Mouse (Mus musculus): ENCODE measurements at regions not wholly inside any gene's neighbourhood (a gene's known extent, or its start where the extent isn't known, plus 50 kb on each side); places are given as distances from the start of the nearest gene placed in this dataset.
A peak's percentile ranks its signal among the peaks of the same experiment; 100 is the strongest.

DNA sequence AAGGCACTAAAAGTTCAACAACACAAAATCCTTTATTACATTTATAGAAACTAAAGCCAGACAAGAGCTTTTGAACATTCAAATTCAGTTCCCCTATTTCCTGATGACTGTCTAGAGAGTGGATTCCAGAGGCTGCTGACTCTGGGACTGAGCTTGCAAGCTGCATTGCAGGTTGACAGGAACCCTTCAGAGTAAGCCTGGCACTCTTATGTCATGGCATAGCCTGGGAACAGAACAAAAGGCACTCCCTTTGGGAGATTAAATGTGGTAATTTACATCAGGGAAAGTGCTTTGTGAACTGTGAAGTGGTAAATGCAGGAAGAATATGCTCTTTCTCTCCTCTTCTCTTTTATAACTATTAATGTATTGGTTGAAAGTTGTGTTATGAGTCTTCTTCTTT lies 847.3 kb downstream of the Bcl11a start:
- Histone ChIP-seq H3K4me2 (no peak overlapping the region), H3K9me3 (replicated peaks) (no peaks in the 10 kb centered on the region), H3K9ac (no peak overlapping the region), H3K27ac (no peak overlapping the region), H3K36me3 (no peaks in the 10 kb centered on the region), H3K4me3 (replicated peaks) (no peak overlapping the region), H3K4me1 (no peaks in the 10 kb centered on the region), H3K27me3 (no peaks in the 10 kb centered on the region)
- ATAC-seq (replicated peaks; ENCODE audit: low FRiP score) = no peak

DNA sequence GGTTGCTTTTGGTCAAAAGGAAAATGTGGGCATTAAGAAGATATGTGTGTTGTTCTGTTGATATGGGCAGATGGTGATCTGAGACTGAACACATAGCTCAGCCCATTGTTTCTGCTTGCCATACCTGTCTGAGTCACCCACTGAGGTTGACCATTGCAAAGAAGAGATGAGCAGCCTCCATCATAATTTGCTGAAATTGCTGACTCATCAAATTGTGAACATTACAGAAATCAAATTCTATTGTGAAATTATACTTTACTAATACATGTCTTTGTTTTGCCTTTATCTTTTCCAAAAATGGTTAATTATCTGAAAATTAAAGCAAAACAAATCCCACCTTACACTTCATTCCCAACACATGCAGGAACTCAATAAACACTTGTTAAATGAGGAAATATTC lies 865.8 kb downstream of the Bcl11a start:
- no peak overlapping the region for H3K4me2 ChIP-seq
- H3K9me3 ChIP-seq (replicated peaks) = no peaks in the 10 kb centered on the region
- no peak overlapping the region for H3K4me3 ChIP-seq (replicated peaks)
- H3K36me3 ChIP-seq = no peaks in the 10 kb centered on the region
- no peak for ATAC-seq (replicated peaks; ENCODE audit: low FRiP score)
- H3K9ac ChIP-seq = no peak overlapping the region
- no peaks in the 10 kb centered on the region for H3K27me3 ChIP-seq
- no peak overlapping the region for H3K27ac ChIP-seq
- no peaks in the 10 kb centered on the region for H3K4me1 ChIP-seq

DNA sequence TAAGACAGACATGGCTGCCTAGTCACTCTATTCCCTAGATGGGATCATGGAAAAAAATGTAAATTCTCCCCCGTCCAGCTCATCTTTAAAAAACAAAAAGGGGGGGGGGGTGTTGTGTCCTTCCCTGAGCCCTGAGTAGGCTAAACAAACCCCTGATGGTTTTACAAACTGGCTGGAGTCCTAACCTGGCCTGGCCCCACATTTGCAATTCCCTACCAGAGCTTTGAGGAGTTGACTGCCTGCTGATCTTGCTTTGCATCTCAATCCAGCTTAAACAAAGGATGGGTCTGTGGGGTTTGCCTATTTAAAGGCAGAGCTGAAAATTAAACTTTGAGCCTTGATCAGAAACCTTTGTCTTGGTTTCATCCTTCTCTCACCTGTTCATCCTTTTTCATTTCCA lies 873.3 kb downstream of the Bcl11a start:
- H3K9me3 ChIP-seq (replicated peaks) = no peaks in the 10 kb centered on the region
- ATAC-seq (replicated peaks; ENCODE audit: low FRiP score) = no peak
- H3K36me3 ChIP-seq = no peaks in the 10 kb centered on the region
- H3K4me2 ChIP-seq = no peak overlapping the region
- no peak overlapping the region for H3K9ac ChIP-seq
- no peak overlapping the region for H3K27ac ChIP-seq
- H3K27me3 ChIP-seq = no peaks in the 10 kb centered on the region
- 84% methylated on average over 1 of the region's 1 CpGs for WGBS
- no peaks in the 10 kb centered on the region for H3K4me1 ChIP-seq
- no peak overlapping the region for H3K4me3 ChIP-seq (replicated peaks)

DNA sequence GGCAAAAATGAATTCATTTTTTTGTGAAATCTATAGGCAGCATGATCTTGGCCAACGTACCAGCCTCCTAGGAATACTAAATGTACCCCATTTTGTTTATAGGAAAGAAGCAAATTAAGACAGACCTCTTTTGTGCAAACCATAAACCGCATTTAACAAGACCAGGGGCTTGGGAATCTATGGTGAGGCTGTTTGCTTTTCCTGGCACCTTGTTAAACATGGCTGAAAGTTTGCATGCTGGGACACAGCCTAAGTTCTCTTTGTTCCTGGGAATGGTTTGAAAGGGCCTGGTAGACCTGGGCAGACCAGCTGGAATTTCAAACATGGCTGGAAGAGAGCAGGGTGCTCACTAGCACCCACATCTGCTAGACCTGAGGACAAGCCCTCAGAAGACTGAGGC lies 894.5 kb downstream of the Bcl11a start:
- Histone ChIP-seq H3K36me3 (no peaks in the 10 kb centered on the region), H3K9ac (no peak overlapping the region), H3K4me2 (no peak overlapping the region), H3K4me1 (no peaks in the 10 kb centered on the region), H3K9me3 (replicated peaks) (no peaks in the 10 kb centered on the region), H3K27ac (no peak overlapping the region), H3K27me3 (no peaks in the 10 kb centered on the region), H3K4me3 (replicated peaks) (no peak overlapping the region)
- no peak for ATAC-seq (replicated peaks; ENCODE audit: low FRiP score)
- WGBS = 78% methylated on average over 2 of the region's 2 CpGs

DNA sequence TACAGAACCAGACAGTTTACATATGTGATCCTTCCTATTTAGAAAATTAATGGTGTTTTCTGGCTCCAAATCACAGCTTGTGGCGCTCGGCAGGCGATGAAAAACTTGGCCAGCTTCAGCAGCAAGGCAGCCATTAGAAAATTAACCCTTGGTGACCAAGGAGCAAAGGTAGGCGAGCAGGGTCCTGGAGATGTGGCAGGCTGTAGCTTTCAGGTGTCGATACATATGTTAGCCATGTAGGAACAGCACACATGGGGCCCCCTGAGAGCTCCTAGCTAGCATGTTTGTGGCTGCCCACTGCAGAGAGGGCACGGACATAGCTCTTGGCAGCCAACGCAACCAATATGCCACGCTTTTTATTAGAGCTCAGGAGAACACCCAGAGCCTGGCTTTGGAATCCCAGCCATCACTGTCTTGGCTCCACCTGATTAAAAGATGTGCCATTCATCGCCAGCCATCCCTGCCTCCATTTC lies 902.4 kb downstream of the Bcl11a start:
- Histone ChIP-seq H3K36me3 (no peaks in the 10 kb centered on the region), H3K9ac (no peak overlapping the region), H3K9me3 (replicated peaks) (no peaks in the 10 kb centered on the region), H3K4me1 (no peaks in the 10 kb centered on the region), H3K4me2 (no peak overlapping the region), H3K27me3 (0 out of 2 replicates have a peak, but pooled peaks cover 3% of the 10 kb centered on the region), H3K4me3 (replicated peaks) (no peak overlapping the region), H3K27ac (no peak overlapping the region)
- no peak for ATAC-seq (replicated peaks; ENCODE audit: low FRiP score)
- WGBS = 68% methylated on average over 9 of the region's 9 CpGs

DNA sequence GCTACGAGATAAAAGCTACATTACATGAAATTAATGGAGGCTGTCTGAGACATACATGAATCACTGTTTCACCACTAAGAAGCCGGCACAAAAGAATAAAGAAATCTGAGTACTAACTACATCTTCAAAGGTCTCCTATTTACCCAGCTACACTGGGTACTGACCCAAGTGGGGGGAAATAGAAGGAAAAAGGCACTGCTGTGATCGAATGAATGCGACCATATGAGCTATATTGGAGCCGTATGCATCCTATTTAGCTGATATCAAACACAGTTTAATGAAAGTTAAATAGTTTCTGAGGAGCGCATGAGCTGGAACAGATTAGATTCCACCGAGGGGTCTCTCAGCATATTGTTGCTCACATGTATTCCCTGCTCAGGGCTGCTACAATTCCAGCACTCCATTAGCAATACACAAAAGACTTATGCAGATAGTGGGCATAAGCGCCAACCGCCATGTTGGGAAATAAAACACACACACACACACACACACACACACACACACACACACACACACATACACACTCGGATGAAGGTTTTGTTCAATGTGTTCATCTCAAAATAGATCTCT lies 905.3 kb downstream of the Bcl11a start:
- Histone ChIP-seq H3K4me2 (no peak overlapping the region), H3K4me1 (no peaks in the 10 kb centered on the region), H3K9ac (no peak overlapping the region), H3K4me3 (replicated peaks) (no peak overlapping the region), H3K36me3 (no peaks in the 10 kb centered on the region), H3K27ac (no peak overlapping the region), H3K9me3 (replicated peaks) (no peaks in the 10 kb centered on the region), H3K27me3 (no peaks in the 10 kb centered on the region)
- no peak for ATAC-seq (replicated peaks; ENCODE audit: low FRiP score)
- WGBS = 71% methylated on average over 10 of the region's 10 CpGs

DNA sequence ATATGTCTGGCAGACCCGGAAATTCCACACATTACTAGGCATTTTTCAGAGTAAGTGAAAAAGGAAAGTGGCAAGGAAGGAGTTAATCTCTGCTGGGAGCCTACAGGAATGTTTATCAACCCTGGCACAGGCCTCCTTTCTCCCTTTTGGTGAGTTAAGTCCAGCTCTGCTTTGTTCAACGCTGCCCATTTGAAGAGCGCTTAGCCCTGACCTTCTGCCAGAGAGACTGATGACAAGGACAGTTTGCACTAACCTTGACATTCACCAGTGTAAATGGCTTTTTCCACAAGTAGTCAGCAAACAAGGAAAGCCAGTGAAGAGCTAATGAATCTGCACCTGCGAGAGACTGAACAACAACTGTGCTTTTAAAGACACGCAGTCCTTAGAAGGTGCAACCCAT lies 927.6 kb downstream of the Bcl11a start:
- H3K27me3 ChIP-seq = no peaks in the 10 kb centered on the region
- no peak overlapping the region for H3K27ac ChIP-seq
- H3K9me3 ChIP-seq (replicated peaks) = no peaks in the 10 kb centered on the region
- H3K9ac ChIP-seq = no peak overlapping the region
- 35% methylated on average over 5 of the region's 5 CpGs for WGBS
- no peaks in the 10 kb centered on the region for H3K36me3 ChIP-seq
- H3K4me3 ChIP-seq (replicated peaks) = no peak overlapping the region
- H3K4me1 ChIP-seq = 0 out of 2 replicates have a peak, but pooled peaks cover 2% of the 10 kb centered on the region
- no peak overlapping the region for H3K4me2 ChIP-seq
- ATAC-seq (replicated peaks; ENCODE audit: low FRiP score) = no peak

DNA sequence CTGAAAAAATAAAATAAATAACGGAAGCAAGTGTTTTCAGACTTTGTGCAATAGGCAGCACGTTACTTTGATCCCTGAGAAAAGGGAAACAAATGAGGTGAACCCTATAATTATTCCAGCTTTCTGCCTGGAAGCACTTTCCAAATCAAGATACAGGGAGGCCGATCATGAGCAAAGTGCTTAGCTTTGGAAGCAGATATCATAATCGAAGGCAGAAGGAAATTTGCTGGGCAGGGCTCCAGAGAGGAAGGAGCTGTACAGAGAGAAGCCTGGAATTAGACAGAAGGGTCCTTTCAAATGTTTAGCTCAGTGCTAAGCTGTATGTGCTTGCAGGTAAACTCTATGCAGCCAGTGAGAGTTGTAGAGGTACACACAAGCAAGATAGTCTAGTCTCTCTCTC lies 948.9 kb downstream of the Bcl11a start:
- Histone ChIP-seq H3K36me3 (no peaks in the 10 kb centered on the region), H3K4me1 (no peaks in the 10 kb centered on the region), H3K9me3 (replicated peaks) (no peaks in the 10 kb centered on the region), H3K27me3 (no peaks in the 10 kb centered on the region), H3K9ac (no peak overlapping the region), H3K4me3 (replicated peaks) (no peak overlapping the region), H3K4me2 (no peak overlapping the region), H3K27ac (no peak overlapping the region)
- no peak for ATAC-seq (replicated peaks; ENCODE audit: low FRiP score)
- WGBS = 63% methylated on average over 4 of the region's 4 CpGs

DNA sequence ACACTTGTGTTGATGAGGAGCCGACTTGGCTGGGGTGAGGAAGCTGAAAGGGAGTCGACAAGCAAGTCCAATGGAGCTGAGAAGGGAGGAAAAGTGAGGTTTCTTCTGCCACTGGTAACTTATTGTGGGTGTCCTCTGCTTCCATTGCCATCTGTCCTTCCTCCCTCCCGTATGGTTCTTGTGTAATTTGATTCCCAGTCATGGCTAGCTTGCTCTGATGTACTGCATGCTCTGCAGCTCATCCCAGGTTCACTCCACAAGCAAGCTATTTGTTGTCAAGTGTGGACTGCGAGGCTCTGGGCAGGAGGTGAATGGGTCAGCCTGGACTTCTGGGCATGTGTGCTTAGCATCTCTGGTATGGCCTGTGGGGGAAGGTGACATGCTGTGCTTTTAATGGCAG lies 963.1 kb downstream of the Bcl11a start:
- ATAC-seq (replicated peaks; ENCODE audit: low FRiP score) = peak; percentile 79
- no peak overlapping the region for H3K4me2 ChIP-seq
- H3K4me1 ChIP-seq = 0 out of 2 replicates have a peak, but pooled peaks cover 3% of the 10 kb centered on the region
- no peaks in the 10 kb centered on the region for H3K27me3 ChIP-seq
- H3K36me3 ChIP-seq = no peaks in the 10 kb centered on the region
- H3K9me3 ChIP-seq (replicated peaks) = no peaks in the 10 kb centered on the region
- H3K4me3 ChIP-seq (replicated peaks) = no peak overlapping the region
- H3K9ac ChIP-seq = no peak overlapping the region
- 23% methylated on average over 4 of the region's 4 CpGs for WGBS
- no peak overlapping the region for H3K27ac ChIP-seq

DNA sequence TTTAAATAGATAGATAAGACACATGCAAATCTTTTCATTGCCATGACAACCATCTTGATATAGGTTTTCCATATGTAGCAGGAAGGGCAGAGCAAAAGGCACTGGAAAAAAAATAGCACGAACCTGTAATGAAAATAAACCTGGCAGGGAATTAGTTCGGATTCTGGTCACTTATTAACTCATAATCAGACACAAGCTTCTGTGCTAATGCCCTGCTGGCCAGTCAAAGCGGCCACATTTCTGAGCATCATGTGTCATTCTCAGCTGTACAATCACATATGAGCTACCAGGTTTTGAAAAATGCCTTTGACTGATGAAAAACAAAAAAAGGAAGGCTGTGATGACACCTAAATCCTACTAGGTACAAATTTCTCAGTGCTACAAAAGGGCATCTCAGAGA lies 964.9 kb downstream of the Bcl11a start:
- H3K4me2 ChIP-seq = no peak overlapping the region
- no peaks in the 10 kb centered on the region for H3K9me3 ChIP-seq (replicated peaks)
- no peak for ATAC-seq (replicated peaks; ENCODE audit: low FRiP score)
- H3K27ac ChIP-seq = no peak overlapping the region
- no peaks in the 10 kb centered on the region for H3K27me3 ChIP-seq
- H3K36me3 ChIP-seq = no peaks in the 10 kb centered on the region
- WGBS = 68% methylated on average over 3 of the region's 3 CpGs
- H3K4me3 ChIP-seq (replicated peaks) = no peak overlapping the region
- H3K9ac ChIP-seq = no peak overlapping the region
- 0 out of 2 replicates have a peak, but pooled peaks cover 3% of the 10 kb centered on the region for H3K4me1 ChIP-seq

DNA sequence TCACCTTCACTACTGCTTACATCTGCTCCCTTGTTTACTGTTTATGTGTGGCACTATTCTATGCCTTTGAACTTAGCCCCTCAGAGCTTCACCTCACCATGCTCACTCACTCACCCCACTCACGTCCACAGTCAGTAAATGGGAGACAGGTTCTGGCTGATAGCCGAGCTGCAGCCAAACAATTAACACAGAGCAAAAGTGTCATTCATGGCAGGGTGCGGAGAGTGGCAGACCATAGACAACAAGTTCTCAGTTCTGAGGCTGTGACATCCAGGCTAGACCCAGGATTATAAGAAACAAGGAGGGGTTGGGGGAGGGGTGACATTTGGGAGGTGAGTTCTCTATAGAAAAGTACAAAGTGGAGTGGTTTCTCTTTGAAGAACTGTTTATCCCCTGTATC lies 967.5 kb downstream of the Bcl11a start:
- H3K4me1 ChIP-seq = 0 out of 2 replicates have a peak, but pooled peaks cover 3% of the 10 kb centered on the region
- WGBS = 47% methylated on average over 3 of the region's 3 CpGs
- no peak overlapping the region for H3K4me3 ChIP-seq (replicated peaks)
- H3K9ac ChIP-seq = no peak overlapping the region
- H3K27ac ChIP-seq = no peak overlapping the region
- H3K36me3 ChIP-seq = no peaks in the 10 kb centered on the region
- H3K4me2 ChIP-seq = no peak overlapping the region
- no peaks in the 10 kb centered on the region for H3K27me3 ChIP-seq
- no peaks in the 10 kb centered on the region for H3K9me3 ChIP-seq (replicated peaks)
- no peak for ATAC-seq (replicated peaks; ENCODE audit: low FRiP score)

DNA sequence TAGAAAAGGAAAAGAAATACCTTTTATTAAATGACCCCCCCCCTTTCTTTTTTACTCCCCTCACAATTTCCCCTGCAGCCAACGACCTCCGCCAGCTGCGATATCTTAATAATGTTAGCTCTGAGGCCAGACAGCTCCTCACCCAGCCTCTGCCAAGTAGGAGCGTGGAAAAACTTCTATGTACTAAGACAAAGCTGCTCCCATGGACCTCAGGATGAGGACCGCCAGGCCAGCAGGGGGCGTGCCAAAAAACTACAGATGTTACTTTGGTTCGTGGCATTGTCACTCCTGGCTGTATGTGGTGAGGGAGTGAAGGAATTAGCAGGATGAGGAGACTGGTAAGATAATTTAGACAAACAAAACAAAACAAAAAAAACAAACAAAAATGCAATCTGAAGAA lies 968.1 kb downstream of the Bcl11a start:
- no peak overlapping the region for H3K4me3 ChIP-seq (replicated peaks)

DNA sequence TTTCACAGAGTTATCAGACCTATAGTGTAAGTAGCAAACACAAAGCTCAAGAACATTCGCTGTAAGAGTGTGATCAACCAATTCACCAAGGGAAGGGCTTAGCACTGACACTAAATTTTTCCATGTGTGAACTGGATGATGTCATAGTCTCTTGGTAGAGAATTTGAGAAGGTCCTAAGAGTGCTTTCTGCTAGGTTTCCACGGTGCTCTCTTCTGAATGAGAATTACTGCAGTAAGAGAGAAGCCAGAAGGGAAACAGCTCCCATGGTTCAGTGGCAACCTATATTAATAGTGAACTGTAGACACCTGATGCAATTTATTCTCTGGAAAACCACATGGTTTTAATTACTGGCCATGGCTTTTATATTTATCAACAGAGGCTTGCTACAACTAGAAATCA lies 977.8 kb downstream of the Bcl11a start:
- no peak overlapping the region for H3K4me3 ChIP-seq (replicated peaks)
- H3K4me2 ChIP-seq = no peak overlapping the region
- no peaks in the 10 kb centered on the region for H3K9me3 ChIP-seq (replicated peaks)
- H3K27me3 ChIP-seq = no peaks in the 10 kb centered on the region
- no peak overlapping the region for H3K27ac ChIP-seq
- H3K4me1 ChIP-seq = peaks cover 9% of the 10 kb centered on the region; the same call in 1 of the 2 replicates
- H3K36me3 ChIP-seq = no peaks in the 10 kb centered on the region
- 66% methylated on average over 2 of the region's 2 CpGs for WGBS
- ATAC-seq (replicated peaks; ENCODE audit: low FRiP score) = no peak
- H3K9ac ChIP-seq = no peak overlapping the region

More for the DNA sequence above, 968.1 kb downstream of the Bcl11a start:
- WGBS = 58% methylated on average over 7 of the region's 7 CpGs
- Histone ChIP-seq H3K4me1 (0 out of 2 replicates have a peak, but pooled peaks cover 3% of the 10 kb centered on the region), H3K27me3 (no peaks in the 10 kb centered on the region), H3K9ac (no peak overlapping the region), H3K4me2 (no peak overlapping the region), H3K36me3 (no peaks in the 10 kb centered on the region), H3K9me3 (replicated peaks) (no peaks in the 10 kb centered on the region), H3K27ac (no peak overlapping the region)
- 0 out of 2 replicates have a peak, but pooled peaks have one; percentile 12 for ATAC-seq (replicated peaks; ENCODE audit: low FRiP score)
